Mouse (Mus musculus) thymus, postnatal 0 days (tissue): ENCODE results near the gene Ralgapa1. TPM values are rescaled to one million over a fixed set of nuclear protein-coding genes. Genes with fewer than 3 reads are reported as not detected.
"Not testable (repeated sequence)": the region's sequence is repeated elsewhere in the genome, so short reads cannot be mapped to it uniquely, and the experiment has no call there.

Experiments used
- DNase-seq: peaks from one replicate; pipeline ENCODE4 v3.0.0-alpha.2; 2015; ENCODE audit warnings: low spot score
- polyA plus RNA-seq: library from polyadenylated mRNA; unstranded; fragments of >200 nt; fragmentation: Nextera tagmentation; extraction: Ambion mirVana; gene quantifications from 2 replicates; pipeline ENCODE4 v1.2.1, GENCODE M21; 2015

Gene Ralgapa1
- polyA plus RNA-seq, 1 experiment from 2014 or later = 15.7 TPM

DNA sequence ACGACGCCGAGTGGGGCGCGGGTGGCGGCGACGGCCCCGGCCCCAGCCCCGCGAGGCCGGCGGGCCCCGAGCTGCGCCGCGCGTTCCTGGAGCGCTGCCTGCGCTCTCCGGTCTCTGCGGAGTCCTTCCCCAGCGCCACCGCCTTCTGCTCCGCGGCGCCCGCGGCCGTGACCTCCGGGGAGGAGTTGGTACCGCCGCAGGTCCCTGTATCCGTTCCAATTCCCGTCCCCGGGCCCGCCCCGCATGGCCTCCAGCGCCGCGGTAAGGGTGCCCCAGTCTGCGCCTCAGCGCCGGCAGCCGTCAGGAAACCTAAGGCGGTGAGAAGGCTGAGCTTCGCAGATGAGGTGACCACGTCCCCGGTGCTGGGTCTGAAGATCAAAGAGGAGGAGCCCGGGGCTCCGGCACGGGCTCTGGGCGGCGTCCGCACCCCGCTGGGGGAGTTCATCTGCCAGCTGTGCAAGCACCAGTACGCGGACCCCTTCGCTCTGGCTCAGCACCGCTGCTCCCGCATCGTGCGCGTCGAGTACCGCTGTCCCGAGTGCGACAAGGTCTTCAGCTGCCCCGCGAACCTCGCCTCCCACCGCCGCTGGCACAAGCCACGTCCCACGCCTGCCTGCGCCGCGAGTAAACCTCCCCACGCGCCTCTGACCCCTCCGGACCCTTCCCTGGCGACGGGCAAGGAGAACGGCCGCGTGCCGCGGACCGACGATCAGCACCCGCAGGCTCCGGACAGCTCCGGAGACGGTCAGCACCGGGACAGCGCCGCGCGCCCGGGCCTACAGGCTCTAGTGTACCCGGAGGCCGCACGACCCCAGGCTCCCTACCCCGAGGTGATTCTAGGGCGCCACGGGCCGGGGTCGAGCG is 221.1 kb downstream of the Ralgapa1 start:
- DNase-seq = peak; percentile 40

DNA sequence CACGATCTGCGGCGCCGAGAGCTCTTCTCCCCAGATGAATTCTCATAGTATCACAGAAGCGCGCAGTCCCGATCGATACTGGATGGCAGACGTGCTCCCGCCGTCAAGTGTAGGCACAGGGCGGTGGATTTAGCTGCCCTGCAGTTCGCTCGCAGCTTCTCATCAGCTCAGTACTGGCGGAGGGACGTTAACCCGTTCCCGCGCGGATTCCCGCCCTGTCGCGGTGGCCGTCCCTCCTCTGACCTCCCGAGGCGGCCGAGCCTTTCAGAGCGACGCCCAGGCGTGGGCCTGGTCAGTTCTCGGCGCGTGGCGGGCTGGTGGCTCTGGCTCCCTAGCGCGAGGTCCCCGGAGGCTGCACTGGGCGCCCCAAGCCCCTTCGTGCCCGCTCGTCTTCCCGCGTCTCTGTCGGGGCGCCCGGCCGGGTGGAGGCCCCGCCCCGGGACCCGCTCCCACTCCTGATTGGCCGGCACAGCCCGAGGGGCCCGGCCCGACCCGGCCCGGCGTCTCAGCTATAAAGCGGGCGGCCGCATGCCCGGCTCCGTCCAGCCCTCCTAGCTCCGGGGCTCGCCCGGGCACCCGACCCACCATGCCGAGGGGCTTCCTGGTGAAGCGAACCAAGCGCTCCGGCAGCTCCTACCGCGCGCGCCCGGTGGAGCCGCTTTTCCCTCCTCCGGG is 221.9 kb downstream of the Ralgapa1 start, which contains the start of gene Insm2:
Gene Insm2 (plus strand): TSS at position 541 of the 675 bp plus-strand sequence.
- peak; percentile 4 for DNase-seq

- DNase-seq = no peak
Measured at GRCm38 (mm10) chr12:55598537-55598886, 222.5 kb downstream of the Ralgapa1 start.

DNA sequence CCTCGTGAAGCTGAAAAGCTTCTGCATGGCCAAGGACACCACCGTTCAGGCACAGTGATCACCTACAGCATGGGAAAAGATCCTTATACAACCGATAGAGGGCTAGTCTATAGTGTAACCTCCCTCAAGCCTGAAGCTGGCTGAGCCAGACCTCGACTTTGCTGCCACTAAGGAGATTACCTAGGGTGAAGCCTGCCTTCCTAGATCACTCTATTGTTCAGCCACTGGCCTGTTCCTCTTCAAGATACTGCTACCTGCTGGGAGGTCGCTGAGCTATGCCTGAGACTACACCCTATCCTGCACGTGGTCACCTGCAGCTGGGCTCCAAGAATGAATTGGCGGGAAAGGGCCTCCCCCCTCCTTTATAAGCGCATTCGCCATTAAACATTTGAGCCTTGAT is 234.0 kb downstream of the Ralgapa1 start:
- DNase-seq = not testable (repeated sequence)

DNA sequence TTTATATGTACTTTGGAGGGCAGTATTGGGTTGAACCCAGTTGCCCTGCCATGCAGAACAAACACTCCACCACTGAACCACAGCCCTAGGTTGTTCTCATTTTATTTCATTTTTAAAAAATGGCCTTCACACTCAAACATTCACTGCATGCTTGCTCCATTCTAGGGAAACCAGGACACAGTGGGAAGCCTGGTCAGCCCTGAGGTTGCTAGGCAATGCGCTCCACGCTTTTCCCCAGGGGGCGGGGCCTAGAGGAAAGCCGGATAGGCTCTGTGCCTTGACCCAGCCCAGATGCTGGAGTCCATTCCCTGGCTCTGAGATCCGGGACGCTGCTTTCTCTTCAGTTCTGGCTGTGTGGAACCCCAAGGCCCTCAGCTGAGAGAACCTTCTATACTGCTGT is 247.2 kb downstream of the Ralgapa1 start:
- DNase-seq = no peak

DNA sequence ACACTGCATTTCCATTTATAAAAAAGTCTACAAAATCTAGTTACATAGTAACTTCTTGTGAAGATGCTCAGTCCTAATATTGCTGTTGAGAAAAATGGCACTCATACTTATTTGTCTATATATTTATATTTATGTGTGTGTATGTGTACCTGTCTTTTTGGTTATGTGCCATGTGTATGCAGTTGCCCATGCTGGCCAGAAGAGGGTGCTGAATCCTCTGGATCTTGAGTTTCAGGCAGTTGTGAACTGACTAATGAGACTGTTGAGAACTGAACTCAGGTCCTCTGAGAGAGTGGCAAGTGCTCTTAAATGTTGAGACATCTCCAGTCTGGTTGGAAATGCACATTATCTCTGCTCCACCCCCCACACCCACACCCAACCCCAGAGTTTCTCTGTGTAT is 247.9 kb downstream of the Ralgapa1 start:
- no peak for DNase-seq

DNA sequence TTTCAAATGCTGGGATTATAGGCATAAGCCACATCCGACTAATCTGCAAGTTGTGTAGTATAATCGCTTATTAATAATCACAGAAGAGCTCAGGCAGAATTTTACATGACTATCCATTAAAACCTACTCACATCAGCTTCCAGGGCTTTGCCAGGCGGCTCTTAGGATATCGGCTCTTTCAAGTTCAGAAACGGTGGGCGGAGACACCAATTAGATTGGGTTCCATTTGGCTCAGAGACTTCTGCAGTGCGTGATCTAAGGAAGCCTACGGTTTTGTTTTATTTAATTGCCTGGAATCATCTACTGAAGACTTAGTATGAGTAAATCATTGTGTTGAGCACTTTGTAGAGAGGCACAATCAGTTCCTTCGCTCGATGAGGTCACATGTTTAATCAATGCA is 249.3 kb downstream of the Ralgapa1 start:
- DNase-seq = no peak

GRCm38 (mm10) chr12:55571181-55571580 is 249.8 kb downstream of the Ralgapa1 start:
- no peak for DNase-seq

DNA sequence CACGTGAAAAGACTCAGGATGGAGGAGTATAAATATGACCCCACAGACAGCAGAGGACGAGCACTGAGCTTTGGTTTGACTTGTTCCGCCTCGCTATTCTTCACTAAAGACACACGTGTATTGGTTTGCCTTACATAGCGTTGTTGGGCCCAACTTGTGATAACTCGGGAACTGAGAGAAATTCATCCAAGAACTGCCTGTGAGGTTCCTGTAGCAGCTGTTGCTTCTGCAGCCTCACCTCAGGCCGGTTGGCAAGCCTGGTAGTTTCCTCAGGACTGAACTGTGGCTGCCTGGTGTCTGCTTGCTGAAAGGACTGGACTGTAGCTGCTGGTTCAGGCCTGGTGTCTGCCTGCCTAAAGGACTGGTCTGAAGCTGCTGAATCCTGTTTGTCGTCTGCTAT is 250.3 kb downstream of the Ralgapa1 start:
- no peak for DNase-seq

GRCm38 (mm10) chr12:55569676-55570075 is 251.3 kb downstream of the Ralgapa1 start:
- DNase-seq = no peak

DNA sequence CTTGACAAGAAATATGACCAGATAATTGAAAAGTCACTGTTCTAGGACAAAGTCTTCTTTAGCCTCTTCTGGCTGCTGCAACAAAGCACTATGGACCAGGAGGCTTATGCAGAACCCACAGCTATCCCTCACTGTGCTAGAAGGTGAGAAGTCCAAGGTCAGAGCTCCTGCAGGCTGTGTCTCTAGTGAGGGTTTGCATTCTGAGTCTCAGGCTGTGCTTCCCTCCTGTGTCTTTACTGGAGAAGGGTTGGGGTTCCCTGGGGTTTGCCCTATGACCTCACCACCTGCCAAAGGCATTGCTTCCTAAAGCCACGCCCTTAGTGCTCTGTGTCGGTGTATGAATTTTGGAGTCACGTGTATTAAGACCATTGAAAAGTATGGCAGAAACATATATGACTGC is 252.5 kb downstream of the Ralgapa1 start:
- no peak for DNase-seq

GRCm38 (mm10) chr12:55566837-55567236 is 254.1 kb downstream of the Ralgapa1 start:
- no peak for DNase-seq

DNA sequence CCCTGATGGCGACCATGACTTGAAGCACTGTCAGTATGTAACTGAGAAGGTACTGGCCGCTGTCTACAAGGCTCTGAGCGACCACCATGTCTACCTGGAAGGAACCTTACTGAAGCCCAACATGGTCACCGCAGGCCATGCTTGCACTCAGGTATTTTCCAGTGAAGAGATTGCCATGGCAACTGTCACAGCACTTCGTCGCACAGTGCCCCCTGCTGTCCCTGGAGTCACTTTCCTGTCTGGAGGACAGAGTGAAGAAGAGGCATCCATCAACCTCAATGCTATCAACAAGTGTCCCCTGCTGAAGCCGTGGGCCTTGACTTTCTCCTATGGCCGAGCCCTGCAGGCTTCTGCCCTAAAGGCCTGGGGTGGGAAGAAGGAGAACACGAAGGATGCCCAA is 255.1 kb downstream of the Ralgapa1 start:
- no peak for DNase-seq

GRCm38 (mm10) chr12:55565206-55565605 is 255.8 kb downstream of the Ralgapa1 start, which contains the start of gene Aldoart2:
Gene Aldoart2, plus strand, starts transcription at chr12:55565239.
- no peak for DNase-seq

DNA sequence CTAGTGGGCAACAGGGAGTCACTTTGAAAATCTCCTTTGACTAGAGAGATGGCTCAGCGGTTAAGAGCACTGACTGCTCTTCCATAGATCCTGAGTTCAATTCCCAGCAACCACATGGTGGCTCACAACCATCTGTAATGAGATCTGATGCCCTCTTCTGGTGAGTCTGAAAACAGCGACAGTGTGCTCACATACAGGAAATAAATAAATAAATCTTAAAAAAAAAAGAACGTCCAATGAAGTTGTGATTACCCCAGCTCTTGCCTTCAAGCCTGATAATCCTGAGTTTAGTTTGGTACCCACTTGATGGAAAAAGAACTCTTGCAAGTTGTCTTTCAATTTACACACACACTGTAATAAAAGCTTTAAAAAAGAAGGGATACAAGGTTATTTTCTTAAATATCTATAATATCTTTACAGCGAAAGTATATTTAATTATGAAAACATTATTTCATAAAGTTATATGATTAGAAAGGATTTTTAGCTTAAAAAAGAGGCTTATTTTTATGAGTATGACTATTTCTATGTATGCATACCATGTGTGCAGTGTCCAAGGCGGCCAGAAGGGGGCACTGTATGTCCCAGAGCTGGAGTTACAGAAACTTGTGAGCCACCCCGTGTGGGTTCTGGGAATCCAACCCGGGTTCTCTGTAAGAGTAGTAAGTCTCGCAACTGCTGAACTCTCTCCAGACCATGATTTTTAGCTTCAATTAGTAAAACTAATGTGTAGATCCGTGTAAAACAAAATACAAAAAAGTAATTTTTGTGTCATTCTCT is 256.6 kb downstream of the Ralgapa1 start:
- no peak for DNase-seq

DNA sequence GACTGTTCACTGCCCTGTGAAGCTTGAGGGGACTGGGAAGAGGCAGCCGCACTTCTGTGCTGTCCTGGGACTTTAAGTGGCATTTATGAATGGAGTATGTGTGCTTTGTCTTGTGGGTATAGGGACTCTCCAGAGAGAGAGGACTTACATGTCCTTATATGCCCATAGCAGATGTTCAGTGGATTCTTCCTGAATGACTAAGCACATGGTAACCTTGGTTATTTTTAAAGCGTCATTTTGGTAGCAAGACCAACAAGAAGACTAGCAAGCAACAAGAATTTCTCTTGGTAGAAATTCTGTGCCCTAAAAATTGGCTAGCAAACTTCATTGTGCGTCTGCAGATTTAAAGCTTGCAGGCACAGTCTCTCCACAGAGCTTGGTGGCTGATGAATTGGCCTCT is 257.2 kb downstream of the Ralgapa1 start:
- DNase-seq = no peak

- peak; percentile 53 for DNase-seq
Measured at GRCm38 (mm10) chr12:55560025-55560690, 260.8 kb downstream of the Ralgapa1 start.

GRCm38 (mm10) chr12:55559184-55559855 is 261.6 kb downstream of the Ralgapa1 start:
- no peak for DNase-seq

GRCm38 (mm10) chr12:55557866-55558265 is 263.1 kb downstream of the Ralgapa1 start:
- DNase-seq = no peak

DNA sequence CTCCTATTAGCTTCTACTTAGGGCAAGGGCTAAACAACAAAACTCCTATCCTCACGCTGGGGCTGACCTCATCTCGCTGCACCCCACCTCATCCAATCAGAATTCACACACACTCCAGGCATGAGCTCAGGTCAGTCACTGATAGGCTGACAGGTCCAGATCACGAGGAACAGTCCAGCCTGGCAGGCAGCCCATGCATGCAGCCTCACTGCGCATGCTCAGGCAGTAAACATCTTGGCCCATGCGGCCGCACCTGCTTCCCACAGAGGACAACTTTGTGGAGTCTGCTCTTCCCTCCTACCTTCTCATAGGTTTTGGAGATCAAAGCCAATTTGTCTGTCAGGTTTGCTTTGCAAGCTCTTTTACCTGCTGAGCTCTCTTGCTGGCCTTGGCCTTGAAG is 266.1 kb downstream of the Ralgapa1 start:
- not testable (repeated sequence) for DNase-seq
